Mouse (Mus musculus) heart, embryonic 11.5 days (tissue): ENCODE data around the gene Tex48. TPM values are rescaled to one million over a fixed set of nuclear protein-coding genes. Genes with fewer than 3 reads are reported as not detected.

Source experiments
- ATAC-seq: fragments of 200-750 bp; cut with Nextera tagmentation; replicated peaks from 2 replicates; pipeline ENCODE4 v1.8.0; 2017; ENCODE audit warnings: moderate library complexity; ENCODE audit not compliant: insufficient number of reproducible peaks, low FRiP score, low TSS enrichment
- H3K27ac ChIP-seq: fragments of 300-500 bp; sonication (generic); 2 replicates; pipeline ENCODE4 v1.5.1; 2014; ENCODE audit warnings: mild to moderate bottlenecking, low read depth, low read length
- H3K27me3 ChIP-seq: fragments of 300-500 bp; sonication (generic); 2 replicates; pipeline ENCODE4 v1.6.1; 2014; ENCODE audit warnings: mild to moderate bottlenecking, low read length, mixed read lengths; ENCODE audit not compliant: control insufficient read depth, insufficient read depth
- H3K36me3 ChIP-seq: fragments of 300-500 bp; sonication (generic); 2 replicates; pipeline ENCODE4 v1.6.1; 2014; ENCODE audit warnings: mild to moderate bottlenecking, low read length, moderate library complexity, mixed read lengths; ENCODE audit not compliant: control insufficient read depth, insufficient read depth
- H3K4me1 ChIP-seq: fragments of 300-500 bp; sonication (generic); 2 replicates; pipeline ENCODE4 v1.6.1; 2014; ENCODE audit warnings: low read length; ENCODE audit not compliant: control insufficient read depth, insufficient read depth
- H3K4me2 ChIP-seq: fragments of 300-500 bp; sonication (generic); 2 replicates; pipeline ENCODE4 v1.6.1; 2014; ENCODE audit warnings: mild to moderate bottlenecking, moderate library complexity
- H3K4me3 ChIP-seq: fragments of 300-500 bp; sonication (generic); 2 replicates; pipeline ENCODE4 v1.5.1; 2014; ENCODE audit warnings: low read depth, low read length
- H3K9ac ChIP-seq: fragments of 300-500 bp; sonication (generic); 2 replicates; pipeline ENCODE4 v1.6.1; 2014; ENCODE audit warnings: mild to moderate bottlenecking, low read depth, low read length, moderate library complexity
- H3K9me3 ChIP-seq: fragments of 300-500 bp; sonication (generic); replicated peaks from 2 replicates; pipeline ENCODE4 v1.6.1; 2016; ENCODE audit warnings: low read length; ENCODE audit not compliant: control insufficient read depth
- WGBS: fragments of 180-500 bp; shearing (Covaris S2); extraction: QIAGEN DNeasy Blood & Tissue Kit; methylation state at CpG from one replicate; pipeline ENCODE4 v1.1.7; 2014; ENCODE audit not compliant: insufficient replicate concordance; 5-methylcytosine and 5-hydroxymethylcytosine counted together
- polyA plus RNA-seq: library from polyadenylated mRNA; unstranded; fragments of >200 nt; fragmentation: Nextera tagmentation; extraction: Ambion mirVana; gene quantifications from 2 replicates; pipeline ENCODE4 v1.2.1, GENCODE M21; 2014

Tex48 gene
- polyA plus RNA-seq, 1 experiment from 2014 or later = not detected

DNA sequence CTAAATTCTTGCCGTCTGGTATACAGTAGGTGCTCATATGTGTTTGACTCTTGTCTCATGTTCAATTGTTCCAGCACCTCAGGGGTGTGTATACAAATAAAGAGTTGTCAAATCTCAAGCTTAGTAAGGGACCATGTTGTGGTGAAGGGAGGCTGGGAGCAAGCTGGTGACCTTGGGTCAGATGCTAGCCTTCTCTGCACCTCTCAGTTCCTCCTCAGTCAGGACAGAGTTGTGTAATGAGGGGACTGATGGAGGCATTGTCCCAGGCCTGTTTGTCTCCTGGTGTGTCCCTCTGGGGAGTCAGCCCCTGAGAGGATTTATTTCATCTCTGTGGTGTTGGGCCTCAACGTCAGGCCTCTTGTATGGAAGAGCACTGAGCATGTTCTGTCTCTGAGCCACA lies 36.0 kb downstream of the Tex48 start:
- ATAC-seq = no peak
- no peak overlapping the region for H3K27ac ChIP-seq
- 90% methylated on average over 2 of the region's 2 CpGs for WGBS

DNA sequence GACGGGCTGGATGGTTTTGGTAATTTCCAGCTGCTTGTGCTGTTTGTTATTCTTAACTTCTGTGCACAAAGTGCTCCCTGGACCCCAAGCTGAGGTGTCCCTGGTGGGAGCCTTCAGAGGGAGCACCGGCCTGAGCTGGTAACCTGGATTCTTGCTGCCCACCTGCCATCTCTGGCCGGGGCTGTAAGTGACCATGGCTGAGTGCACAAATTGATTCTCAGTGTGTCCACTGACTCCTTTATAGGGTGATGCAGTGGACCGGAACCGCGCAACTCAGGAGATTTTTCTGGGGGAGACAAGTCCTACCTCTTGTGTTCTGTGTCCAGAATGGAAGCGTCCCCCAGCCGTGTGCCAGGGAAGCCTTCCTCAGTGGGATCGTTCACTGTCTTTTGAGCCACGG lies 37.0 kb downstream of the Tex48 start:
- no peak overlapping the region for H3K4me2 ChIP-seq
- H3K9me3 ChIP-seq = no peaks in the 10 kb centered on the region
- no peak for ATAC-seq
- no peaks in the 10 kb centered on the region for H3K27me3 ChIP-seq
- no peak overlapping the region for H3K9ac ChIP-seq
- no peak overlapping the region for H3K27ac ChIP-seq
- H3K4me3 ChIP-seq = no peak overlapping the region
- H3K4me1 ChIP-seq = no peaks in the 10 kb centered on the region; the same call in 1 of the 2 replicates
- WGBS = 90% methylated on average over 10 of the region's 10 CpGs
- H3K36me3 ChIP-seq = no peaks in the 10 kb centered on the region

More for the DNA sequence above, 36.0 kb downstream of the Tex48 start:
- H3K9ac ChIP-seq = no peak overlapping the region
- H3K4me3 ChIP-seq = no peak overlapping the region
- H3K27me3 ChIP-seq = no peaks in the 10 kb centered on the region
- no peaks in the 10 kb centered on the region; the same call in 1 of the 2 replicates for H3K4me1 ChIP-seq
- no peaks in the 10 kb centered on the region for H3K36me3 ChIP-seq
- no peaks in the 10 kb centered on the region for H3K9me3 ChIP-seq
- H3K4me2 ChIP-seq = no peak overlapping the region

DNA sequence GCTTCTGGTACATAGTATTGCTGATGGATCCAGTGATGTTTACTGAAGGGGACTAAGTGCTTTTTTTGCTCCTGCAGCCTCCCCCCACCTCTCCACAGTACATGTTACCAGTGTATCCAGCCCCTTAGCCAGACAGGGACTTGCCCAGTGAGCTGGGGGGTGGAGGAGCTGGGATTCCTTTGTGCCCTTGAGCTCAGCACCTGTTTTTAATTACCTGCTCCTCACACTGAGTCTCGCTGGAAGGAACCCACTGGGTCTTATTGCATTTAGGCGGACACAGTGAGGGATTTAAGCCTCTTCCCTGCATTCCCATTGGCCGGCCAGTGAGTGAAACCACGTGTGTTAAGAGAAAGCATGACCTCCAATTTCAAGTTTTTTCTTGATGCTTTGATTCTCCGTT lies 39.6 kb downstream of the Tex48 start:
- H3K9ac ChIP-seq = no peak overlapping the region
- no peak for ATAC-seq
- WGBS = 71% methylated on average over 5 of the region's 5 CpGs
- H3K4me3 ChIP-seq = no peak overlapping the region
- no peaks in the 10 kb centered on the region; the same call in 1 of the 2 replicates for H3K4me1 ChIP-seq
- no peaks in the 10 kb centered on the region for H3K27me3 ChIP-seq
- H3K4me2 ChIP-seq = no peak overlapping the region
- H3K9me3 ChIP-seq = no peaks in the 10 kb centered on the region
- no peak overlapping the region for H3K27ac ChIP-seq
- peaks cover 2% of the 10 kb centered on the region; the same call in 1 of the 2 replicates for H3K36me3 ChIP-seq

DNA sequence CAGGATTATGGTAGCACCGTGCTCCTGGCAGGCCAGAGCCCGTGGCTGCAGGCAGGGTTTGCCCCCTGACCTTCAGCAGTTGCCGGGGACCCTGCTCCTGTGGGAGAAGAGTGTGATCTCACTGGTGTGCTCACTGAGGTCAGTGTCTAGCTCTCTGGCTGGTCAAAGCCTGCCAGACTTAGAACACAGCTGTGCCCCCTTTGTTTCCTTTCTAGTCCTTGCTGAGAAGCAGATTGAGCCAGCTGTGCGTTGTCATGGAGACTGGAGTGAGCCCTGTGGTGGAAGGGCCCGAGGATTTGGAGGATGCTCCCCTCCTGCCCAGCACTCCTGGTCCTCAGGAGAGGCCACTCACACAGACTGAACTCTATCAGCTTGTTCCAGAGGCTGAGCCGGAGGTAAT lies 42.1 kb downstream of the Tex48 start:
- Histone ChIP-seq H3K4me3 (no peak overlapping the region), H3K4me2 (no peak overlapping the region), H3K27me3 (no peaks in the 10 kb centered on the region), H3K4me1 (no peaks in the 10 kb centered on the region), H3K9ac (no peak overlapping the region), H3K9me3 (0 out of 2 replicates have a peak, but pooled peaks cover 2% of the 10 kb centered on the region), H3K36me3 (peaks cover 5% of the 10 kb centered on the region; the same call in 1 of the 2 replicates), H3K27ac (no peak overlapping the region)
- 57% methylated on average over 6 of the region's 6 CpGs for WGBS
- 0 out of 2 replicates have a peak, but pooled peaks have one; percentile 31 for ATAC-seq

DNA sequence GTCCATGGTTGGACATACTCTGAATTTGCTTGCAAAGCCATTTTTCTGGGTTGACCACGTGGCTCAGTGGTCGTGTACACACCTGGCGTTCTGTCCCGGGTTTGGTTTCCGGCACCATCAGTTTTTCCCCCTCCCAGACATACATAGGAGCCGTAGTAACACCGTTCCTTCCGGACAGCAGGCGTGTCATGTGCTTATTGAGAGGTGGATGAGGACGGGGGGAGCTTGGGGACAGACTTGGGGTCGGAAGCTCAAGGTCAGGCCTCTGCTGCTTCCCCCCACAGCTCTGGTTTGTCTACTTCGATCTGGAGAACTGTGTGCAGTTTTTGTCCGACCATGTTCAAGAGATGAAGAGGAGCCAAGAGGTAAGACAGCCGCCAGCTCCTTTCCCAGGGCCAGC lies 42.6 kb downstream of the Tex48 start:
- H3K4me1 ChIP-seq = no peaks in the 10 kb centered on the region
- H3K4me3 ChIP-seq = no peak overlapping the region
- no peak overlapping the region for H3K9ac ChIP-seq
- H3K27me3 ChIP-seq = no peaks in the 10 kb centered on the region
- H3K9me3 ChIP-seq = 0 out of 2 replicates have a peak, but pooled peaks cover 2% of the 10 kb centered on the region
- H3K4me2 ChIP-seq = no peak overlapping the region
- 85% methylated on average over 14 of the region's 14 CpGs for WGBS
- peaks cover 5% of the 10 kb centered on the region; the same call in 1 of the 2 replicates for H3K36me3 ChIP-seq
- ATAC-seq = no peak
- no peak overlapping the region for H3K27ac ChIP-seq

DNA sequence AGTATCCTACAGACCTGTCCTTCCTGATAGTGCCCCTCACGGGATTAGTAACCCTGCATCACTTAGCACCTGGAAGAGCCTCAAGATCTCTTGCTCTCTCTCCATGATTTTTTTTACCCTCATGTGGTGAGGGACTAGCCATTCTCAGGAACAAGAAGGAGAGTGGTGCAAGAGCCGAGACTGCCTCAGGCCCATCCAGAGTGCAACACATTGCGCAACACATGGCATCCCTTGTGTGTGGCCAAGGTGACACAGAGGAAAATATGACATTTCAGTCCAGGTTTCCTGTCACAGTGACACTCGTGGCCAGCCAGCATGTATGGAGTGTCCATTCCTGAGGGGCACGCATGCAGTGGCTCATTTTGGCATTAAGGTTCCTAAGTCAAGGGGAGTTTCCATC lies 49.6 kb downstream of the Tex48 start:
- no peak overlapping the region for H3K9ac ChIP-seq
- H3K27ac ChIP-seq = no peak overlapping the region
- H3K4me2 ChIP-seq = no peak overlapping the region
- 0 out of 2 replicates have a peak, but pooled peaks cover 2% of the 10 kb centered on the region for H3K9me3 ChIP-seq
- no peak for ATAC-seq
- H3K4me3 ChIP-seq = no peak overlapping the region
- WGBS = 78% methylated on average over 5 of the region's 5 CpGs
- peaks cover 3% of the 10 kb centered on the region; the same call in 1 of the 2 replicates for H3K36me3 ChIP-seq
- no peaks in the 10 kb centered on the region; the same call in 1 of the 2 replicates for H3K27me3 ChIP-seq
- 0 out of 2 replicates have a peak, but pooled peaks cover 6% of the 10 kb centered on the region for H3K4me1 ChIP-seq

DNA sequence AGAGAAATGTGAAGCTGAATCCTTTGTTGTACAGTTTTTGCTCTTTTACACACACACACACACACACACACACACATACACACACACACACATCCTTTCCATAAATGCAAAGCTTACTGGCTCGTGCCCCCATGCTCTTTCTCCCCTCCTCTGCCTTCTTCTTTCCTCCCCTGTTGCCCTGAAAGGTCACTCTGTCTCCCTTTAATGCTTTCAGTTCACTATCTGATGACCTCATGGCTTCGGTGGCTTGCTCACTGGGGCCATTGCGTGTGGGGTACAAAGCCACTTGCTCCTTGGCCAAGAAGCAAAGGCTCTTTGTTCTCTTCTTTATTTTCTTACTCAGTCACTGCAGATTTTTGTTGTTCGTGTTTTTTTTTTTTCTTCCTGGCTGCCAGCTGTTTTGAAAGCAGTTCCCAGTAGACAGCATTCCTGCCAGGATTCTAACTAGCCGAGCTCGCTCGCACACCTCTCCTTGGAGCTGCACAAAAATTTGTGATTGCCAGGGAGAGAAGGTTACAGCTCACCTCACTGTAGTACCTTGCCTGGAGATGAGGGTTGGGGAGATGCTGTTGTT lies 51.9 kb downstream of the Tex48 start:
- WGBS = 50% methylated on average over 7 of the region's 7 CpGs
- no peak overlapping the region for H3K27ac ChIP-seq
- no peak overlapping the region for H3K4me2 ChIP-seq
- H3K36me3 ChIP-seq = no peaks in the 10 kb centered on the region
- 0 out of 2 replicates have a peak, but pooled peaks cover 6% of the 10 kb centered on the region for H3K4me1 ChIP-seq
- no peaks in the 10 kb centered on the region for H3K9me3 ChIP-seq
- no peaks in the 10 kb centered on the region; the same call in 1 of the 2 replicates for H3K27me3 ChIP-seq
- ATAC-seq = no peak
- no peak overlapping the region for H3K9ac ChIP-seq
- H3K4me3 ChIP-seq = no peak overlapping the region

DNA sequence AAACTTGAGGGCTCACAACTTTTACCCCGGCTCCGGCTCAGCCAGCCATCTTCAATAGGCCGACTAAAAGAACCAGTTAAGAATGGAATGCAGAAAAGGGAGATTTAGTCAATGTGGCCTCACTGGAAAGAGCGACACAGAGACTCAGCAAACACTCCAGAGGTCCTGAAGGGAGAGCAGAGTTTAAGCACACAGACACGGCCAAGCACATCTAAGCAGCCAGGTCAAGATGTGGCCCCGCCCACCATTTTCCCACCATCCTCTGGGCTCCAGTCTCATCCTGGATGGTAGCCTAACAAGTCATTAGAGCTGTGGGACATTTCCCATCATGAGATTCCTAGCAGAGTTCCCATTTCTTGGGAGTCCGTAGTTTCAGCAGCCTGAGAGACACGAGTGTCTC lies 52.9 kb downstream of the Tex48 start:
- WGBS = 82% methylated on average over 8 of the region's 8 CpGs
- Histone ChIP-seq H3K4me3 (no peak overlapping the region), H3K27me3 (no peaks in the 10 kb centered on the region; the same call in 1 of the 2 replicates), H3K9ac (no peak overlapping the region), H3K36me3 (no peaks in the 10 kb centered on the region; the same call in 1 of the 2 replicates), H3K4me2 (no peak overlapping the region), H3K4me1 (0 out of 2 replicates have a peak, but pooled peaks cover 6% of the 10 kb centered on the region), H3K27ac (no peak overlapping the region), H3K9me3 (no peaks in the 10 kb centered on the region)
- ATAC-seq = no peak
